ENCODE assay signal across 25 mouse cellular contexts in genomic region chr8:22405733-22406132, GRCm38 (mm10). TPM values are rescaled to one million over a fixed set of nuclear protein-coding genes. Genes with fewer than 3 reads are reported as not detected.
DNase-seq lines count a peak whose midpoint lies in the region; ATAC-seq lines count a peak whose summit lies in the region.
"Had no signal": no experiment of that assay in that cellular context is flagged by ENCODE, and none has a peak within 500 bp of the region (broad histone marks: within the 10 kb centered on the region; RNA-seq: fewer than 3 reads in every experiment).

No protein-coding gene starts in this region.

- peaks cover 2% of the 10 kb centered on the region for H3K4me1 ChIP-seq in midbrain, embryonic 11.5 days (ENCODE audit: control insufficient read depth, insufficient read depth, low read length)
- no peaks in the 10 kb centered on the region for H3K4me1 ChIP-seq in liver, embryonic 11.5 days (replicated peaks; ENCODE audit: control insufficient read depth, insufficient read depth, low read length)
- H3K4me1 ChIP-seq: embryonic facial prominence, embryonic 12.5 days; midbrain, embryonic 12.5 days had no signal

- no peak overlapping the region for H3K4me3 ChIP-seq in midbrain, embryonic 11.5 days (ENCODE audit: low read depth, low read length)
- H3K4me3 ChIP-seq in liver, embryonic 11.5 days (ENCODE audit: low read depth, low read length), result no peak overlapping the region
- H3K4me3 ChIP-seq: embryonic facial prominence, embryonic 12.5 days; erythroblast, embryonic 14.5 days; heart, adult 2 months; left cerebral cortex, adult 2 months; limb, embryonic 10.5 days; midbrain, embryonic 12.5 days had no signal

- WGBS in midbrain, embryonic 11.5 days, result 78% methylated on average over 6 of the region's 6 CpGs
- 37% methylated on average over 6 of the region's 6 CpGs for WGBS in liver, embryonic 11.5 days

- no peaks in the 10 kb centered on the region for H3K27me3 ChIP-seq in midbrain, embryonic 11.5 days (ENCODE audit: control insufficient read depth, insufficient read depth, low read length)
- H3K27me3 ChIP-seq in liver, embryonic 11.5 days (replicated peaks; ENCODE audit: control insufficient read depth, insufficient read depth, low read length), result no peaks in the 10 kb centered on the region
- H3K27me3 ChIP-seq: embryonic facial prominence, embryonic 12.5 days; midbrain, embryonic 12.5 days had no signal

- no peak overlapping the region for H3K9ac ChIP-seq in midbrain, embryonic 11.5 days (ENCODE audit: low read length)
- no peak overlapping the region for H3K9ac ChIP-seq in liver, embryonic 11.5 days (ENCODE audit: low read depth, low read length)
- H3K9ac ChIP-seq: embryonic facial prominence, embryonic 12.5 days; midbrain, embryonic 12.5 days had no signal

- H3K27ac ChIP-seq in midbrain, embryonic 11.5 days (ENCODE audit: low read depth, low read length), result no peak overlapping the region
- no peak overlapping the region for H3K27ac ChIP-seq in liver, embryonic 11.5 days (ENCODE audit: low read depth, low read length)
- H3K27ac ChIP-seq: embryonic facial prominence, embryonic 12.5 days; heart, adult 2 months; left cerebral cortex, adult 2 months; limb, embryonic 10.5 days; midbrain, embryonic 12.5 days had no signal

- no peaks in the 10 kb centered on the region for H3K36me3 ChIP-seq in midbrain, embryonic 11.5 days (ENCODE audit: control insufficient read depth, insufficient read depth, low read length)
- H3K36me3 ChIP-seq in liver, embryonic 11.5 days (ENCODE audit: control insufficient read depth, insufficient read depth, low read length), result no peaks in the 10 kb centered on the region
- H3K36me3 ChIP-seq: embryonic facial prominence, embryonic 12.5 days; limb, embryonic 10.5 days; midbrain, embryonic 12.5 days had no signal

- no peak overlapping the region for H3K4me2 ChIP-seq in midbrain, embryonic 11.5 days
- H3K4me2 ChIP-seq in liver, embryonic 11.5 days, result no peak overlapping the region
- H3K4me2 ChIP-seq: embryonic facial prominence, embryonic 12.5 days; midbrain, embryonic 12.5 days had no signal

- ATAC-seq in common myeloid progenitor, adult 5-6 weeks (replicated peaks; ENCODE audit: low read depth, poor library complexity, severe bottlenecking), result peak; percentile 95
- 0 out of 2 replicates have a peak, but pooled peaks have one; percentile 41 for ATAC-seq in megakaryocyte-erythroid progenitor cell, adult 5-6 weeks (replicated peaks; ENCODE audit: low FRiP score, low TSS enrichment, poor library complexity, severe bottlenecking)
- ATAC-seq in midbrain, embryonic 11.5 days (ENCODE audit: low FRiP score), result no peak
- ATAC-seq in liver, embryonic 11.5 days (replicated peaks; ENCODE audit: low FRiP score), result no peak
- ATAC-seq: forebrain, embryonic 14.5 days had no signal

- DNase-seq in 3T3-L1 (ENCODE audit: low read depth, low spot score), result peak; percentile 72
- DNase-seq in CD8-positive naive resting alpha-beta T cell, adult 2 months (ENCODE audit: low read depth in 2 of 2, low spot score in 2 of 2), result peak; percentile 12 to 38
- DNase-seq in midbrain, embryonic 11.5 days (ENCODE audit: low spot score, missing footprints), result no peak
- DNase-seq in kidney, postnatal 36 days, result no peak
- no peak for DNase-seq in liver, embryonic 11.5 days (ENCODE audit: low spot score)
- no peak for DNase-seq in right cerebral cortex, adult 18-20 months
- DNase-seq: adrenal gland, postnatal 14 days; cerebellum, adult 2 months; gastrocnemius, postnatal 14 days; heart, adult 2 months; kidney, adult 8-10 months; kidney, postnatal 4 days; layer of hippocampus, adult 9-11 months; lung, adult 18-20 months; lung, postnatal 36 days; right cerebral cortex, postnatal 25 days; thymus, adult 18-20 months had no signal

- H3K9me3 ChIP-seq in midbrain, embryonic 11.5 days (ENCODE audit: control insufficient read depth, low read length), result no peaks in the 10 kb centered on the region
- H3K9me3 ChIP-seq in liver, embryonic 11.5 days (ENCODE audit: control insufficient read depth, low read length), result no peaks in the 10 kb centered on the region
- H3K9me3 ChIP-seq: embryonic facial prominence, embryonic 12.5 days; limb, embryonic 10.5 days; midbrain, embryonic 12.5 days had no signal

RNA-seq across cellular contexts. Expression of gene Mrps31, which starts 5.4 kb away (rescaled TPM):
- 29.7 and 39.8 TPM in 2 replicates for total RNA-seq in common myeloid progenitor, adult 5-6 weeks (2017)
- total RNA-seq in megakaryocyte-erythroid progenitor cell, adult 5-6 weeks (2014; fragmentation: Nextera tagmentation), result 18.2 and 25.7 TPM in 2 replicates
- total RNA-seq in megakaryocyte-erythroid progenitor cell, adult 5-6 weeks (2017), result 39.8 and 43.1 TPM in 2 replicates
- polyA plus RNA-seq in midbrain, embryonic 11.5 days (2014; fragmentation: Nextera tagmentation; extraction: Ambion mirVana), result 45.3 and 47.0 TPM in 2 replicates
- polyA plus RNA-seq in liver, embryonic 11.5 days (2014; fragmentation: Nextera tagmentation; extraction: Ambion mirVana), result 44.0 and 46.8 TPM in 2 replicates

RNA-seq across cellular contexts. Expression of gene Slc25a15, which starts 7.3 kb away (rescaled TPM):
- 13.4 and 15.1 TPM in 2 replicates for total RNA-seq in common myeloid progenitor, adult 5-6 weeks (2017)
- total RNA-seq in megakaryocyte-erythroid progenitor cell, adult 5-6 weeks (2014; fragmentation: Nextera tagmentation), result 8.7 and 15.3 TPM in 2 replicates
- 10.4 and 15.9 TPM in 2 replicates for total RNA-seq in megakaryocyte-erythroid progenitor cell, adult 5-6 weeks (2017)
- 14.6 and 16.4 TPM in 2 replicates for polyA plus RNA-seq in midbrain, embryonic 11.5 days (2014; fragmentation: Nextera tagmentation; extraction: Ambion mirVana)
- 36.0 TPM in 2 replicates for polyA plus RNA-seq in liver, embryonic 11.5 days (2014; fragmentation: Nextera tagmentation; extraction: Ambion mirVana)

Comparison
In these comparisons a context has a peak if more than half of its experiments do, and no peak if none do; other contexts are left out.
1. DNase-seq: peak in 3T3-L1 (single experiment) and CD8-positive naive resting alpha-beta T cell, adult 2 months (2 of 2); none in midbrain, embryonic 11.5 days (single experiment), kidney, postnatal 36 days (0 of 2), liver, embryonic 11.5 days (single experiment) and right cerebral cortex, adult 18-20 months (single experiment).
2. ATAC-seq: peak in common myeloid progenitor, adult 5-6 weeks (single experiment) and megakaryocyte-erythroid progenitor cell, adult 5-6 weeks (single experiment); none in midbrain, embryonic 11.5 days (single experiment) and liver, embryonic 11.5 days (single experiment).